In genomic region chr9:124111997-124112396, GRCm38 (mm10) we compare ENCODE assay signal across 16 mouse cellular contexts. TPM values are rescaled to one million over a fixed set of nuclear protein-coding genes. Genes with fewer than 3 reads are reported as not detected.
"Had no signal": no experiment of that assay in that cellular context is flagged by ENCODE, and none has a peak within 500 bp of the region (broad histone marks: within the 10 kb centered on the region; RNA-seq: fewer than 3 reads in every experiment).

No protein-coding gene starts in this region.

- H3K4me1 ChIP-seq: lung, embryonic 15.5 days; midbrain, embryonic 12.5 days; neural tube, embryonic 13.5 days; stomach, embryonic 15.5 days had no signal

- ATAC-seq: lung, postnatal 0 days; midbrain, embryonic 16.5 days had no signal

- H3K9me3 ChIP-seq: lung, embryonic 15.5 days; midbrain, embryonic 10.5 days; midbrain, embryonic 12.5 days; neural tube, embryonic 13.5 days; stomach, embryonic 15.5 days had no signal

- H3K27me3 ChIP-seq: lung, embryonic 15.5 days; midbrain, embryonic 12.5 days; neural tube, embryonic 13.5 days; stomach, embryonic 15.5 days had no signal

- H3K4me3 ChIP-seq: lung, embryonic 15.5 days; midbrain, embryonic 10.5 days; midbrain, embryonic 12.5 days; myocyte; neural tube, embryonic 13.5 days; stomach, embryonic 15.5 days had no signal

- DNase-seq: lung, adult 2 months; lung, postnatal 14 days; midbrain, embryonic 14.5 days; right cerebral cortex, postnatal 14 days; thymus, postnatal 14 days; thymus, postnatal 36 days had no signal

- H3K27ac ChIP-seq: lung, embryonic 15.5 days; macrophage; midbrain, embryonic 10.5 days; midbrain, embryonic 12.5 days; neural tube, embryonic 13.5 days; stomach, embryonic 15.5 days; stomach, postnatal 0 days had no signal

- H3K36me3 ChIP-seq: lung, embryonic 15.5 days; midbrain, embryonic 10.5 days; midbrain, embryonic 12.5 days; neural tube, embryonic 13.5 days; stomach, embryonic 15.5 days had no signal

- H3K9ac ChIP-seq: lung, embryonic 15.5 days; midbrain, embryonic 12.5 days; neural tube, embryonic 13.5 days; stomach, embryonic 15.5 days had no signal

- H3K4me2 ChIP-seq: lung, embryonic 15.5 days; midbrain, embryonic 12.5 days; neural tube, embryonic 13.5 days; stomach, embryonic 15.5 days had no signal

RNA-seq across cellular contexts. Expression of gene Ccr5, which starts 9.3 kb away (rescaled TPM):
- polyA plus RNA-seq: myocyte had no signal

RNA-seq across cellular contexts. Expression of gene Ccr2, which starts 10.2 kb away (rescaled TPM):
- polyA plus RNA-seq: midbrain, embryonic 16.5 days; myocyte had no signal
